Mouse (Mus musculus) kidney, postnatal 0 days (tissue): ENCODE measurements around the gene Cd40. TPM values are rescaled to one million over a fixed set of nuclear protein-coding genes. Genes with fewer than 3 reads are reported as not detected.
A peak's percentile ranks its signal among the peaks of the same experiment; 100 is the strongest.

ENCODE experiments used
- ATAC-seq: fragments of 200-750 bp; cut with Nextera tagmentation; replicated peaks from 2 replicates; pipeline ENCODE4 v1.8.0; 2017; ENCODE audit warnings: low read depth, moderate number of reproducible peaks, moderate TSS enrichment, moderate library complexity; ENCODE audit not compliant: low FRiP score
- DNase-seq: peaks from one replicate; pipeline ENCODE4 v3.0.0-alpha.2; 2016; ENCODE audit warnings: low spot score
- H3K27ac ChIP-seq: fragments of 300-500 bp; sonication (generic); 2 replicates; pipeline ENCODE4 v1.5.1; 2014; ENCODE audit warnings: mild to moderate bottlenecking
- H3K27me3 ChIP-seq: fragments of 300-500 bp; sonication (generic); 2 replicates; pipeline ENCODE4 v1.6.1; 2014; ENCODE audit warnings: low read length, mixed read lengths; ENCODE audit not compliant: insufficient read depth
- H3K36me3 ChIP-seq: fragments of 300-500 bp; sonication (generic); 2 replicates; pipeline ENCODE4 v1.6.1; 2014; ENCODE audit warnings: low read length, mixed read lengths; ENCODE audit not compliant: insufficient read depth
- H3K4me1 ChIP-seq: fragments of 300-500 bp; sonication (generic); replicated peaks from 2 replicates; pipeline ENCODE4 v1.6.1; 2014; ENCODE audit warnings: antibody characterized with exemption, low read length, mixed read lengths; ENCODE audit not compliant: insufficient read depth
- H3K4me2 ChIP-seq: fragments of 300-500 bp; sonication (generic); 2 replicates; pipeline ENCODE4 v1.6.1; 2014; ENCODE audit warnings: mild to moderate bottlenecking, low read length, moderate library complexity, mixed read lengths
- H3K4me3 ChIP-seq: fragments of 300-500 bp; sonication (generic); replicated peaks from 2 replicates; pipeline ENCODE4 v1.5.1; 2014; ENCODE audit warnings: low read depth, low read length
- H3K9ac ChIP-seq: fragments of 300-500 bp; sonication (generic); 2 replicates; pipeline ENCODE4 v1.6.1; 2014; ENCODE audit warnings: low read depth, low read length
- H3K9me3 ChIP-seq: fragments of 300-500 bp; sonication (generic); replicated peaks from 2 replicates; pipeline ENCODE4 v1.6.1; 2016; ENCODE audit warnings: low read length, inconsistent platforms, mixed read lengths
- CTCF ChIP-seq: IDR thresholded peaks from 2 replicates; pipeline ENCODE4 v1.5.1; 2016; ENCODE audit warnings: antibody characterized with exemption, low read depth, mild to moderate bottlenecking, moderate library complexity
- WGBS: fragments of 180-500 bp; shearing (Covaris S2); extraction: QIAGEN DNeasy Blood & Tissue Kit; methylation state at CpG from one replicate; pipeline ENCODE4 v1.1.7; 2014; 5-methylcytosine and 5-hydroxymethylcytosine counted together
- polyA plus RNA-seq: library from polyadenylated mRNA; unstranded; fragments of >200 nt; fragmentation: Nextera tagmentation; extraction: Ambion mirVana; gene quantifications from 2 replicates; pipeline ENCODE4 v1.2.1, GENCODE M21; 2015

Gene Cd40
- polyA plus RNA-seq, 1 experiment from 2014 or later = 16.7 TPM

DNA sequence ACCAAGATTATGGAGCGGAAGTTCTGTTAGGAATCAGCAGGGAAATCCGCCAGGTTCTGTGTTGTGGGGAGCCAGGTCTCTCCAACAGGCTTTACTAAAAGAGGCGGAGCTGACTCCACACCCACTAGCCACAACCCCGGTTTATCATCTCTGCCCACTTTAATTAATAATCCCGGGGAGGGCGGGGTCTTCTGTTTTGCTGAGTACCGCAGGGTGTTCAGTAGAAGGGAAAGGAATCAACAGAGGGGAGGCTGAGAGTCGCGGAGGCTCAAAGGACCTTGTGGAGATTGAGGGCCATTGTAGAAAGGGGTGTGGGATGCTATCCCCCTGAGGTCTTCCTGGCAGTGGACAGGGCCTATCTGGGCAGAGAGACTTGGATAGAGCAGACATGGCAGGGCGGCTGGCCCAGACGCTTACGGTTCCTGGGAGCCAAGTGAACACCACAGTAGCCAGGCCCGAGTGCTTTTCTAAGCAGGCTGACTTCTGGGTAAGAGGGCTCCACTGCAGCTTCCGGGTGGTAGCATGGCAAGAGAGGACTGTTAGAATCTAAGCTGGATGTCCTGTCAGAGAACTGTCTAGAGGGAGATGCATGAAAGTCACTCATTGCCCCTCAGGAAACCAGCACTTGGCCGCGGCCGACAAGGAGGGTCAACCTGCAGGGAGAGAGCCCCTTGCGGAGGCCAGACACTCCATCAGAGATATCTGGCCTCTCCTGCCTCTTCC lies 4.4 kb upstream of the Cd40 start:
- Histone ChIP-seq H3K4me1 (peaks cover 3% of the 10 kb centered on the region; the same call in 1 of the 2 replicates), H3K4me3 (no peak overlapping the region), H3K4me2 (no peak overlapping the region), H3K36me3 (no peaks in the 10 kb centered on the region), H3K27me3 (no peaks in the 10 kb centered on the region), H3K9ac (no peak overlapping the region), H3K9me3 (no peaks in the 10 kb centered on the region), H3K27ac (no peak overlapping the region)
- TF ChIP-seq CTCF = no peak
- WGBS = 79% methylated on average over 18 of the region's 18 CpGs
- ATAC-seq (no peak), DNase-seq (no peak)

DNA sequence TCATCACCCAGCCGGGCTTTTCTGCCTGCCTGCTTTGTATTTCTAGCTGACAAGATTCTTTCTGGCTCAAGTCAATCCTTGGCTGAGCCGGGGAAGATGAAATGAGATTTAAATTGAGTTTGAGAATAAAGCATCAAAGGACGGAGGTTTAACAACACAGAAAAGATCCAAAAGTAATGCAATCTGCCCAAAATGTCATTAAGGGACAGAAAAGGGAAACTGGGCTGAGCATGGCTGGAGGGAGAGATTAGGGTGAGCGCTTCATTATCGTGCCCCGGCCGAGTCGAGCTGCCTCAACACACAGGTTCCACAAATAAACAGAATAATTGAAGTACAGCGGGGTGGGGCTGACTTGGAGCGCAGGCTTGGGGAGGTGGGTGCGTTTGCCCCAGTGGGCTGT lies 3.9 kb upstream of the Cd40 start:
- no peak overlapping the region for H3K9ac ChIP-seq
- no peak overlapping the region for H3K4me3 ChIP-seq
- peaks cover 5% of the 10 kb centered on the region for H3K4me1 ChIP-seq
- DNase-seq (no peak), ATAC-seq (no peak)
- no peaks in the 10 kb centered on the region for H3K27me3 ChIP-seq
- WGBS = 55% methylated on average over 11 of the region's 11 CpGs
- H3K4me2 ChIP-seq = no peak overlapping the region
- no peak overlapping the region for H3K27ac ChIP-seq
- no peak for TF ChIP-seq CTCF
- no peaks in the 10 kb centered on the region for H3K9me3 ChIP-seq
- no peaks in the 10 kb centered on the region for H3K36me3 ChIP-seq

DNA sequence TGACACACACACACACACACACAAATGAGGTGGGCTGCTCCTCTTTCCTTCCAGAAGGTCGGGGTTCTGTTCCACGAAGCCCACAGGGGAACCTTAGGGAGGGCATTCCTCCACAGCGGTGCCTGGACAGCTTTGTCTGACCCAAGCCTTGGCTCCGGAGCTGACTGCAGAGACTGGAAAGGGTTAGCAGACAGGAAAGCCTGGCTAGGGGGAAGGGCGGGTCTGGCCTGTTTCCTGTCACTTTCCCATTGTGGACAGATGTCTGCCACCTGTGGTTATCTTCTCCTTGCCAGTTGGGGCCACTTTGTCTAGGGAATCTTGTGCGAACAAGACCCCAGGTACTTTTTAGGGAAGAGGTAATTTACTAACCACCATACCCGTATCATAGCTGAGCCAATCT lies 478 bp downstream of the Cd40 start:
- no peaks in the 10 kb centered on the region for H3K36me3 ChIP-seq
- no peaks in the 10 kb centered on the region for H3K27me3 ChIP-seq
- TF ChIP-seq CTCF = no peak
- H3K4me2 ChIP-seq = peak overlapping the region; percentile 55
- peak overlapping the region; percentile 44 for H3K4me3 ChIP-seq
- peak; percentile 49; the same call in 1 of the 2 replicates for ATAC-seq
- H3K9ac ChIP-seq = peak overlapping the region; percentile 41; the same call in 1 of the 2 replicates
- 6% methylated on average over 7 of the region's 7 CpGs for WGBS
- H3K4me1 ChIP-seq = peaks cover 8% of the 10 kb centered on the region
- H3K9me3 ChIP-seq = no peaks in the 10 kb centered on the region
- H3K27ac ChIP-seq = peak overlapping the region; percentile 56; the same call in 1 of the 2 replicates
- peak; percentile 47 for DNase-seq

DNA sequence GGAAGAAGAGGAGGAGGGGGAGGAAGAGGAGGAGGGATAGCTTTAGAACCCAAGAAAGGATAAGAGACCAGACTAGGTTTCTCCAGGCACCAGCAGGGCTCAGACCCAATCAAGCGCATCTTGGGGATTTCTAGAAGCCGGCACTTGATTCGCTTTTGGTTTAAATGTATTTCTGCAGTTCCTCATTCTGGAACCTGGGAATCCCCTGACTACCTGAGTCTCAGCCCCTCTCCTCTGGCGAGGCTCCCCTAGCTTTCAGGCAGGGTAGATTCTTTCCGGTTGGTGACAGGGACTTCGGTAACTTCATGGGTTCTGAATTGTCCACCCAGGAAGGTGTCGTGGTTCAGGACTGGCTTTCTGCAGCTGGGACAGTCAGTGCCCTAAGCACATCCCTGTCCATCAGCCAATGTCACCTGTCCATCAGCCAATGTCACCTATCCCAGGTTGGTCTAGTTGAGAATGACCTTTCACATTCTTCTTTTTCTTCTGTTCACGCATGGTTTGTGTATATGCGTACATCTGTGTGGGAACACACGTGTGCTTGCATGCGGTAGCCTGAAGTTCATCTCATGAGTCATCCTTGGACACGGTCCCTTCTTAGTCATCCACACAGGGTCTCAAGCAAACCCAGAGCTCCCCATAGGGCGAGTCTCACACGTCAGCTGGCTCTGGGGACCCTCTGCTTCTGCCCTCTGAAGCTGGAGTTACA lies 1.1 kb downstream of the Cd40 start:
- H3K27ac ChIP-seq = no peak overlapping the region
- no peak overlapping the region for H3K9ac ChIP-seq
- H3K36me3 ChIP-seq = no peaks in the 10 kb centered on the region
- peaks cover 8% of the 10 kb centered on the region for H3K4me1 ChIP-seq
- peak overlapping the region; percentile 55 for H3K4me2 ChIP-seq
- H3K4me3 ChIP-seq = peak overlapping the region; percentile 44; the same call in 1 of the 2 replicates
- TF ChIP-seq CTCF = no peak
- WGBS = 83% methylated on average over 14 of the region's 14 CpGs
- no peaks in the 10 kb centered on the region for H3K9me3 ChIP-seq
- no peak for DNase-seq
- no peak for ATAC-seq
- H3K27me3 ChIP-seq = no peaks in the 10 kb centered on the region

DNA sequence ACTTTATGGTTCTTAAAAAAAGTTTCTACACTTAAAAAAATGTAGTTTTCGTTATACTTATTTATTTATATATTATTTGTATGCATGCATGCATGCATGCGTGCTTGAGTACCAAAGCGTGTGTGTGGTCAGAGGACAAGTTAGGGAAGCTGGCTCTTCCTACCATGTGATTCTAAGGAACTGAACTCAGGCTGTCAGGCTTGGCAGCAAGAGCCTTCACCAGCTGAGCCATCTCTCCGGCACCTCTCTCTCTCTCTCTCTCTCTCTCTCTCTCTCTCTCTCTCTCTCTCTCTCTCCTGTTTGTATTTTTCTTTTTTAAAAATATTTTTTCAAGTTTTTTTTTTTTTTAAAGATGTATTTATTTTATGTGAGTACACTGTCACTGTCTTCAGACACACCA lies 4.5 kb downstream of the Cd40 start:
- no peak for DNase-seq
- no peak overlapping the region for H3K9ac ChIP-seq
- TF ChIP-seq CTCF = no peak
- no peaks in the 10 kb centered on the region for H3K27me3 ChIP-seq
- no peak overlapping the region for H3K4me2 ChIP-seq
- no peaks in the 10 kb centered on the region for H3K9me3 ChIP-seq
- no peak overlapping the region for H3K27ac ChIP-seq
- no peak for ATAC-seq
- H3K36me3 ChIP-seq = no peaks in the 10 kb centered on the region
- H3K4me1 ChIP-seq = peaks cover 8% of the 10 kb centered on the region
- H3K4me3 ChIP-seq = no peak overlapping the region
- 90% methylated on average over 4 of the region's 4 CpGs for WGBS

DNA sequence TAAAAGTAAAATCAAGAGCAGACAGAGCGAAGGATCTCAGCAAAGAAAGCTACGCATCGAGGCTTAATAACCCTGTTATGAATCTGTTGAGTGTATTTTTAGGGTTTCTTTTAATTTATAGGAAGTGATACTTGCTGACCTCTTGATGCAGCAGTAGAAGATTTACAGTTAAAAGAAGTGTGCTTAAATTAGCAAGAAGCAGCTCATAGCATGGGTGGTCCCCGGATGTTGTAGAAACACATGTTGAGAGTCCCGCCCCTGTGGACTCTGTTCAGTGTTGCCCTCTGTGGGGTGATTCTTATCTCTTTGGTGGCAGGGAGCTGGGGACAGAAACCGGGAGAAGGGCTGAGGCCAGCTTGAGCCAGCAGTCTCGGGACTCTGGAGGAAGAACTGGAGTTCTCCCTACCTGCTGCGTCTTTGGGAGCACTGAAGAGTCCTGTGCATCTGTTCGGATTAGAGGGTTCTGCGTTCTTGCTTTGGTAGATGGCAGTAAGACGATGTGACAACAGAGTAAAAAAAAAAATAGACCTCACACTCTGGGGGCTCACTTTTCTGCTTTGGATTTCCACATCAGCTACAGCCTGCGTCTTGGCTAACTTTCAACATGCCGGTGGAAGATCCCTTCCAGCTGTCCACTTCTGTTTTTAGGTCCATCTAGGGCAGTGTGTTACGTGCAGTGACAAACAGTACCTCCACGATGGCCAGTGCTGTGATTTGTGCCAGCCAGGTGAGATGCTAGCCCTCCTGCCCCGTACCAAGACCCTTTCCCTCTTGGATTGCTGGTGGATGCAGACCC lies 6.4 kb downstream of the Cd40 start:
- WGBS = 49% methylated on average over 16 of the region's 16 CpGs
- no peak for TF ChIP-seq CTCF
- H3K4me3 ChIP-seq = no peak overlapping the region
- 0 out of 2 replicates have a peak overlapping the region, but pooled peaks have one; percentile 27 for H3K4me2 ChIP-seq
- no peaks in the 10 kb centered on the region for H3K9me3 ChIP-seq
- H3K9ac ChIP-seq = no peak overlapping the region
- ATAC-seq (no peak), DNase-seq (peak; percentile 79)
- H3K36me3 ChIP-seq = no peaks in the 10 kb centered on the region
- peak overlapping the region; percentile 56 for H3K27ac ChIP-seq
- no peaks in the 10 kb centered on the region for H3K27me3 ChIP-seq
- 0 out of 2 replicates have a peak, but pooled peaks cover under 1% of the 10 kb centered on the region for H3K4me1 ChIP-seq
